Mouse (Mus musculus) heart, adult 2 months (tissue): ENCODE data around the gene Wfdc3. TPM values are rescaled to one million over a fixed set of nuclear protein-coding genes. Genes with fewer than 3 reads are reported as not detected.

Experiments
- DNase-seq, 2 experiments: peaks; one replicate each; pipeline ENCODE4 v3.0.0; 2021
- H3K27ac ChIP-seq: fragments of 200-600 bp; 2 replicates; pipeline ENCODE4 v1.8.1; 2022
- H3K27me3 ChIP-seq: fragments of 200-500 bp; 2 replicates; pipeline ENCODE4 v1.6.1; 2012; ENCODE audit warnings: mild to moderate bottlenecking, low read length, inconsistent platforms, mixed read lengths; ENCODE audit not compliant: control insufficient read depth, insufficient read depth
- H3K36me3 ChIP-seq: fragments of 200-500 bp; 2 replicates; pipeline ENCODE4 v1.6.1; 2012; ENCODE audit warnings: low read length, inconsistent platforms; ENCODE audit not compliant: control insufficient read depth, insufficient read depth
- H3K4me1 ChIP-seq: fragments of 200-500 bp; 2 replicates; pipeline ENCODE4 v1.6.1; 2011; ENCODE audit warnings: low read length; ENCODE audit not compliant: control insufficient read depth, insufficient read depth
- H3K4me3 ChIP-seq: fragments of 200-600 bp; 2 replicates; pipeline ENCODE4 v1.8.1; 2022
- H3K79me2 ChIP-seq: fragments of 200-500 bp; replicated peaks from 2 replicates; pipeline ENCODE4 v1.6.1; 2012; ENCODE audit warnings: mild to moderate bottlenecking, inconsistent platforms, low read length, moderate library complexity, mixed read lengths; ENCODE audit not compliant: control insufficient read depth, insufficient read depth
- H3K9ac ChIP-seq: fragments of 200-500 bp; 2 replicates; pipeline ENCODE4 v1.6.1; 2012; ENCODE audit warnings: low read depth, mild to moderate bottlenecking, control low read depth, inconsistent platforms, low read length, mixed read lengths
- CTCF ChIP-seq: fragments of 200-600 bp; IDR thresholded peaks from 2 replicates; pipeline ENCODE4 v1.8.1; 2022; ENCODE audit warnings: antibody characterized with exemption, mild to moderate bottlenecking, moderate library complexity
- EP300 ChIP-seq: fragments of 200-500 bp; IDR thresholded peaks from 2 replicates; pipeline ENCODE4 v1.6.1; 2011; ENCODE audit warnings: low read depth, low read length, control low read depth; ENCODE audit not compliant: insufficient read depth
- POLR2A ChIP-seq: fragments of 200-500 bp; IDR thresholded peaks from 2 replicates; pipeline ENCODE4 v1.6.1; 2011; ENCODE audit warnings: mild to moderate bottlenecking, low read depth, low read length, control low read depth; ENCODE audit not compliant: insufficient read depth
- whole genome bisulfite sequencing: fragments of 180-500 bp; shearing (Covaris S2); methylation state at CpG from one replicate; pipeline ENCODE4 v1.1.7; 2018; 5-methylcytosine and 5-hydroxymethylcytosine counted together
- intact Hi-C: fragments of 180-260 bp; cut with DNase I; formaldehyde crosslinking; loops from one replicate; pipeline ENCODE4 v1.15.1; 2025
- polyA plus RNA-seq: library from polyadenylated mRNA; depleted of rRNA; stranded (reverse); fragments of >200 nt; gene quantifications from 2 replicates; pipeline ENCODE4 v1.2.3, GENCODE M21; 2012
- total RNA-seq, 2 experiments: library from RNA; stranded (reverse); gene quantifications; 2 replicates each; pipeline ENCODE4 v1.2.3; 2021

Wfdc3 gene
- total and polyA plus RNA-seq, 3 experiments, result 0.31 TPM; not detected in 2

DNA sequence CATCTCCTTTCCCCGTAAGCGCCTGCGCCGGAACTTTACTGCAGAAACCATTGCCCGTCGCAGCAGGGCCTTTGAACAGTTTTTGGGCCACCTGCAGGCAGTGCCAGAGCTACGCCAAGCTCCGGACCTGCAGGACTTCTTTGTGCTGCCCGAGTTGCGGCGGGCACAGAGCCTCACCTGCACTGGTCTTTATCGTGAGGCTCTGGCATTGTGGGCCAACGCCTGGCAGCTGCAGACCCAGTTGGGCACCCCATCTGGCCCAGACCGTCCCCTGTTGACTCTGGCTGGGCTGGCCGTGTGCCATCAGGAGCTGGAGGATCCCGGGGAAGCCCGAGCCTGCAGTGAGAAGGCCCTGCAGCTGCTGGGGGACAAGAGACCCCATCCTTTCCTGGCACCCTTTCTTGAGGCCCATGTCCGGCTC is 46.1 kb upstream of the Wfdc3 start:
- Histone ChIP-seq H3K79me2 (no peaks in the 10 kb centered on the region), H3K27me3 (no peaks in the 10 kb centered on the region), H3K36me3 (peaks cover 5% of the 10 kb centered on the region), H3K4me1 (peaks cover 7% of the 10 kb centered on the region), H3K9ac (no peak overlapping the region), H3K4me3 (no peak overlapping the region), H3K27ac (no peak overlapping the region)
- 77% methylated on average over 18 of the region's 18 CpGs for WGBS
- no peak for TF ChIP-seq EP300
- TF ChIP-seq CTCF, result no peak
- intact Hi-C loops, result no loop called here
- peak in 1 of 2 experiments; percentile 26 for DNase-seq

DNA sequence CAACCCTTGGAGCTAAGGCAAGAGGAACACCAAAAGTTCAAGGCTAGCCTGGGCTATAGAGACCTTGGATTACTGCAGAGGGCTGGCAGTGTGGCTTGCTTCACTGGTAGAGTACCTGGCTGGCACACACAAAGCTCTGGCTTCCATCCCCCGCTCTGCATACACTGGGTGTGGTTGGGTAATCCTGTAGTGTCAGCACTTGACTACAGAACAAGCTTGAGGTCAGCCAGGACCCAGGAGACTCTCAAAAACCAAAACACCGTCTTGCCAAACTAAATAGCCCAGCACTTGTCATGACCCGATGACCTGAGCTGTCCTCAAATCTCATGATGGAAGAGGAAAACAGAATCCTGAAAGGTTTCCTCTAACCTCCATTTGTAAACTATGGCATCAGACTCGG is 44.7 kb upstream of the Wfdc3 start:
- no peaks in the 10 kb centered on the region for H3K27me3 ChIP-seq
- WGBS, result 53% methylated on average over 4 of the region's 4 CpGs
- no peak overlapping the region for H3K27ac ChIP-seq
- H3K36me3 ChIP-seq, result peaks cover 5% of the 10 kb centered on the region
- intact Hi-C loops, result no loop called here
- TF ChIP-seq POLR2A (no peak), EP300 (no peak)
- H3K9ac ChIP-seq, result no peak overlapping the region
- no peak overlapping the region for H3K4me3 ChIP-seq
- peak in 1 of 2 experiments; percentile 36 for DNase-seq
- peaks cover 11% of the 10 kb centered on the region for H3K4me1 ChIP-seq
- no peaks in the 10 kb centered on the region for H3K79me2 ChIP-seq

DNA sequence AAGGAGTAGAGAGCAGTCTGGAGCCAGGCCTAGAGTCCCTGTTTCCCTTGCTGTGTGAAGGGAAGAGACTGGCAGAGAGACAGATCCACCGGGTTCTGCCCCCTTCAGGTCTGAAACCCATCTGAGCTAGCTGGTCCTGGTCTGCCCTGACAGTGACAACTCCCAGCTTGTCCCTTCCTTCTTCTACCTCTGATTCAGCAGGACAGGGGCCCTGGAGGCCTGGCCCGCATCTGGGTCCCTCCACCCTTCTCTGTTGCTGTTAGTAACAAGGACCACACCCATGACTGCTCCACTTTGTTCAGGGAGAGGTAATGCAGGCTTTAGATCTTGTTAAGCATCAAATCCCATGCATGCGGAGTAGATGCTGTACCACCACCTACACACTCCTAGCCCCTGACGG is 42.7 kb upstream of the Wfdc3 start:
- Histone ChIP-seq H3K27ac (no peak overlapping the region), H3K79me2 (no peaks in the 10 kb centered on the region), H3K27me3 (no peaks in the 10 kb centered on the region), H3K4me3 (no peak overlapping the region), H3K9ac (no peak overlapping the region), H3K36me3 (peaks cover 3% of the 10 kb centered on the region; the same call in 1 of the 2 replicates), H3K4me1 (peaks cover 13% of the 10 kb centered on the region)
- peak in 1 of 2 experiments; percentile 31 for DNase-seq
- 63% methylated on average over 4 of the region's 4 CpGs for WGBS
- intact Hi-C loops, result loop anchor here (5.0 kb wide), 1 partner anchor 41 kb away; the partner anchor contains the start of genes Dnttip1 and Wfdc3
- TF ChIP-seq EP300 (no peak), POLR2A (no peak), CTCF (no peak)

DNA sequence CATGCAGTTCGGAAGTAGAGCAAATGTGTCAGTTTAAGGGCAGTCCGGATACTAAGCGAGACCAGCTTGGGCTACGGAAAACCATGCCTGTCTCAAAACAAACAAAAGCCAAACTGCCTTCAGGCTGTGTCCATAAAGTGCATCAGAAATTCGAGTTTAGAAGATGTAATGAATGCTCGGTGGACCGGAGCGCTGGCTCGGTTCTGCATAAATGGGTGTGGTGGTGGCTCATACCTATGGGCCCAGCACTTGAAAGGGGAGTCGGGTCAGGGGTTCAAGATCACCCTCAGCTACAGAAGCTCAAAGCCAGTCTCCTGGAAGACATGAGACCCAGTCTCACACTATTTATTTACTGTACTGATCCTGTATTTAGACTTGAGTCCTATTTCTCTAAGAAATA is 42.0 kb upstream of the Wfdc3 start:
- no peak for DNase-seq
- peaks cover 12% of the 10 kb centered on the region for H3K4me1 ChIP-seq
- H3K36me3 ChIP-seq, result peaks cover 3% of the 10 kb centered on the region; the same call in 1 of the 2 replicates
- TF ChIP-seq POLR2A (no peak), CTCF (no peak), EP300 (no peak)
- no peaks in the 10 kb centered on the region for H3K79me2 ChIP-seq
- no peaks in the 10 kb centered on the region for H3K27me3 ChIP-seq
- H3K4me3 ChIP-seq, result no peak overlapping the region
- 68% methylated on average over 10 of the region's 10 CpGs for WGBS
- H3K27ac ChIP-seq, result no peak overlapping the region
- intact Hi-C loops, result loop anchor here (5.0 kb wide), 1 partner anchor 40 kb away; the partner anchor contains the start of genes Dnttip1 and Wfdc3
- H3K9ac ChIP-seq, result no peak overlapping the region

- intact Hi-C loops, result loop anchor here (5.0 kb wide), 1 partner anchor 40 kb away; the partner anchor contains the start of genes Dnttip1 and Wfdc3
Measured at GRCm38 (mm10) chr2:164787032-164787431, 41.3 kb upstream of the Wfdc3 start.

DNA sequence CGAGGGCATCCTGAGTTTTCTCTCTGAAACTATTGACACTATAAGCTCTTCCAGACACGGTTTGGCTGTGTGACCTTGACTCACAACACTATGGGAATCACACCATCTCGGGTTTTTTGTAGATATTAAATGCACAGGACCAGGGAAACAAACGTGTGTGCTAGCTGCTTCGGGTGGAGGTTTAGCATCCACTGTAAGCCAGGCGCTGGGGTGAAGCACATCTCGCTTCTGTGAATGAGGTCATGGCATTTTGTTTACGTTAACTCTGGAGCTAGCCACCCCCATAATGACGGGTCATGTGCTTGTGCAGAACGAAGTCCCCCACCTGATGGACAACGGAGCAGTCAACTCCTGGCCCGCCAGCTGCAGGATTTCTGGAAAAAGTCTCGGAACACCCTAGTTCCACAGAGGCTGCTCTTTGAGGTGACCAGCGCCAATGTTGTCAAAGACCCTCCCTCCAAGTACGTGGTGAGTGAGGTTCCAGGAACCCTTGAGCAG is 40.7 kb upstream of the Wfdc3 start:
- Histone ChIP-seq H3K79me2 (no peaks in the 10 kb centered on the region), H3K4me3 (peak overlapping the region; percentile 88), H3K27ac (peak overlapping the region; percentile 94), H3K9ac (peak overlapping the region; percentile 97), H3K36me3 (peaks cover 3% of the 10 kb centered on the region; the same call in 1 of the 2 replicates), H3K27me3 (no peaks in the 10 kb centered on the region), H3K4me1 (peaks cover 12% of the 10 kb centered on the region)
- DNase-seq, result no peak
- TF ChIP-seq CTCF (no peak), EP300 (no peak), POLR2A (no peak)
- intact Hi-C loops, result loop anchor here (5.0 kb wide), 1 partner anchor 39 kb away; the partner anchor contains the start of genes Dnttip1 and Wfdc3
- 3% methylated on average over 15 of the region's 15 CpGs for WGBS

More at GRCm38 (mm10) chr2:164787032-164787431, 41.3 kb upstream of the Wfdc3 start:
- TF ChIP-seq EP300 (no peak), CTCF (no peak), POLR2A (no peak)
- peaks cover 12% of the 10 kb centered on the region for H3K4me1 ChIP-seq
- no peaks in the 10 kb centered on the region for H3K79me2 ChIP-seq
- H3K27me3 ChIP-seq, result no peaks in the 10 kb centered on the region
- 78% methylated on average over 3 of the region's 3 CpGs for WGBS
- peaks cover 3% of the 10 kb centered on the region; the same call in 1 of the 2 replicates for H3K36me3 ChIP-seq
- peak in 1 of 2 experiments; percentile 21 for DNase-seq
- H3K9ac ChIP-seq, result no peak overlapping the region
- H3K27ac ChIP-seq, result peak overlapping the region; percentile 94
- H3K4me3 ChIP-seq, result peak overlapping the region; percentile 88; the same call in 1 of the 2 replicates
